Mouse (Mus musculus): ENCODE measurements around the gene Hexdc.

DNA sequence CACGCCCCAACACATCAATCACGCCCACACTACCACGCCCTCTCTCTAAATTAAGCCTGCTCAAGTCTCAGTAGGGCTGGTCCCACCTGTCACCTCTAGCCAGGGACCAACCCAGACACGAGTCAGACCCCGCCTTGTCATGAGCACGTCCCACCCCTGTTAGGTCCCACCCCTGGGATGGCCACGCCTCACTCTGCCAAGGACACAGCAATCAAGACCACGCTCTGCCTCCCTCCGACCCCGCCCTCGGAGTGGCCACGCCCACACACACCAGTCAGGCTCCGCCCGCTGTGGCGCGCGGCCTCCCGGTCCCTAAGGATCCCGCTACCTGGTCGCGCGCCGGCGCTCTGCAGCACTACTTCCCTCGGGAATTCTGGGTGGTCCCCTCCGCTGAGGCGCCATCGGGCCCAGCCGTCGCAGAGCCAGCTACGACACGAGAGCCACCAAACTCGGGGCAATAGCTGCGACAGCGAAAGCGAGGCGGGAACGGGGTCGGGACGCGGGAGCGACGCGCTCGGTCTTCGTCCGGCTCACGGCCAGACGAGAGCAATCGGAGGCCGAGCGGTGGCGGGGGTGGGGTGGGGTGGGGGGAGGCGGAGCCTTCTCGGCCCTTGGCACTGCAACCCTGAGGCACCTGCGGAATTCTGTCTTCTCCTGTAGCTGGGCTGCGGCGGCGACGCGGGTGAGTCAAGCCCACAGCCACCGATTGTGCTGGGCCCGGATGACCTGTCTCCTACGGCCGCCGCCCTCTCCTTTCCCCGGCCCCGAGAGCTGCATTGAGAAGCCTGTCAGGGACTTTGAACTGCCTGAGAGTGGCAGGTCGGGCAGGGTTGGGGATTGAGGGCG is at the start of gene Hexdc, which contains the start of gene Ogfod3:
- TF ChIP-seq CTCF (IDR thresholded peaks at IDR 0.05; ENCODE audit: low read depth, low read length) (no peak), POLR2A (IDR thresholded peaks at IDR 0.05; ENCODE audit: borderline replicate concordance, low read depth, low read length) (no peak)

Data from bone marrow macrophage, adult 2 months (primary cell).